Mouse (Mus musculus) gastrocnemius, postnatal 4 days (tissue): ENCODE data around the gene Tspan5. TPM values are rescaled to one million over a fixed set of nuclear protein-coding genes. Genes with fewer than 3 reads are reported as not detected.

Experiments
- DNase-seq, 2 experiments: peaks; one replicate each; pipeline ENCODE4 v3.0.0; 2021 to 2022; ENCODE audit warnings: low spot score in 2 of 2, mixed read lengths in 2 of 2
- total RNA-seq, 2 experiments: library from RNA; stranded (reverse); gene quantifications; 2 replicates each; pipeline ENCODE4 v1.2.3; 2021

The Tspan5 gene
- total RNA-seq, 2 experiments from 2014 or later: 16.3 to 17.5 TPM

- no peak for DNase-seq
Observed at GRCm38 (mm10) chr3:138770650-138771331, 28.8 kb downstream of the Tspan5 start.

- no peak for DNase-seq
Observed at GRCm38 (mm10) chr3:138771549-138772333, 29.7 kb downstream of the Tspan5 start.

- no peak for DNase-seq
Observed at GRCm38 (mm10) chr3:138773871-138774606, 32.0 kb downstream of the Tspan5 start.

GRCm38 (mm10) chr3:138774607-138774943 is 32.6 kb downstream of the Tspan5 start:
- DNase-seq: no peak

- DNase-seq: no peak
Observed at GRCm38 (mm10) chr3:138775926-138776715, 34.1 kb downstream of the Tspan5 start.

- no peak for DNase-seq
Observed at GRCm38 (mm10) chr3:138781492-138781891, 39.5 kb downstream of the Tspan5 start.

GRCm38 (mm10) chr3:138783859-138784640 is 42.1 kb downstream of the Tspan5 start:
- DNase-seq: peak; percentile 27 to 62

- DNase-seq: no peak
Observed at GRCm38 (mm10) chr3:138784641-138785025, 42.6 kb downstream of the Tspan5 start.

- no peak for DNase-seq
Observed at GRCm38 (mm10) chr3:138787758-138788488, 45.9 kb downstream of the Tspan5 start.

- no peak for DNase-seq
Observed at GRCm38 (mm10) chr3:138788489-138788850, 46.5 kb downstream of the Tspan5 start.

GRCm38 (mm10) chr3:138789275-138789674 is 47.3 kb downstream of the Tspan5 start:
- DNase-seq: no peak

- DNase-seq: no peak
Observed at GRCm38 (mm10) chr3:138794533-138794932, 52.5 kb downstream of the Tspan5 start.

GRCm38 (mm10) chr3:138795951-138796350 is 54.0 kb downstream of the Tspan5 start:
- DNase-seq: no peak

- no peak for DNase-seq
Observed at GRCm38 (mm10) chr3:138796583-138796982, 54.6 kb downstream of the Tspan5 start.

- peak in 1 of 2 experiments; percentile 37 for DNase-seq
Observed at GRCm38 (mm10) chr3:138800664-138801411, 58.8 kb downstream of the Tspan5 start.

- no peak for DNase-seq
Observed at GRCm38 (mm10) chr3:138801661-138802060, 59.7 kb downstream of the Tspan5 start.

- DNase-seq: no peak
Observed at GRCm38 (mm10) chr3:138802722-138803443, 60.9 kb downstream of the Tspan5 start.

- no peak for DNase-seq
Observed at GRCm38 (mm10) chr3:138803444-138804085, 61.6 kb downstream of the Tspan5 start.
